Mouse (Mus musculus): Measurements from ENCODE around the gene Sox30. TPM values are rescaled to one million over a fixed set of nuclear protein-coding genes. Genes with fewer than 3 reads are reported as not detected.

Gene Sox30
- polyA plus RNA-seq, 1 experiment from 2014 or later, result not detected

GRCm38 (mm10) chr11:46027952-46028814 lies 48.1 kb downstream of the Sox30 start:
- Histone ChIP-seq H3K27me3 (ENCODE audit: control insufficient read depth, insufficient read depth, low read depth, low read length) (no peaks in the 10 kb centered on the region), H3K4me1 (ENCODE audit: control insufficient read depth, low read depth, low read length) (no peaks in the 10 kb centered on the region), H3K27ac (ENCODE audit: low read length) (no peak overlapping the region), H3K4me3 (ENCODE audit: low read depth, low read length) (no peak overlapping the region), H3K4me2 (ENCODE audit: low read depth, low read length) (no peak overlapping the region), H3K9me3 (replicated peaks; ENCODE audit: control insufficient read depth, low read length) (no peaks in the 10 kb centered on the region), H3K9ac (ENCODE audit: low read depth, low read length) (no peak overlapping the region), H3K36me3 (ENCODE audit: control insufficient read depth, insufficient read depth) (no peaks in the 10 kb centered on the region)
- ATAC-seq (ENCODE audit: low read depth), result peak; percentile 27; the same call in 1 of the 2 replicates
- 57% methylated on average over 6 of the region's 6 CpGs for WGBS (ENCODE audit: insufficient replicate concordance)

GRCm38 (mm10) chr11:46029485-46029884 lies 49.4 kb downstream of the Sox30 start:
- H3K4me1 ChIP-seq (ENCODE audit: control insufficient read depth, low read depth, low read length), result no peaks in the 10 kb centered on the region
- H3K9ac ChIP-seq (ENCODE audit: low read depth, low read length), result no peak overlapping the region
- H3K27me3 ChIP-seq (ENCODE audit: control insufficient read depth, insufficient read depth, low read depth, low read length), result no peaks in the 10 kb centered on the region
- 60% methylated on average over 2 of the region's 2 CpGs for WGBS (ENCODE audit: insufficient replicate concordance)
- ATAC-seq (ENCODE audit: low read depth), result no peak
- no peaks in the 10 kb centered on the region for H3K36me3 ChIP-seq (ENCODE audit: control insufficient read depth, insufficient read depth)
- H3K4me3 ChIP-seq (ENCODE audit: low read depth, low read length), result no peak overlapping the region
- H3K9me3 ChIP-seq (replicated peaks; ENCODE audit: control insufficient read depth, low read length), result no peaks in the 10 kb centered on the region
- H3K27ac ChIP-seq (ENCODE audit: low read length), result no peak overlapping the region
- no peak overlapping the region for H3K4me2 ChIP-seq (ENCODE audit: low read depth, low read length)

GRCm38 (mm10) chr11:46030026-46030425 lies 49.9 kb downstream of the Sox30 start:
- ATAC-seq (ENCODE audit: low read depth), result no peak
- 61% methylated on average over 2 of the region's 2 CpGs for WGBS (ENCODE audit: insufficient replicate concordance)
- Histone ChIP-seq H3K4me2 (ENCODE audit: low read depth, low read length) (no peak overlapping the region), H3K9ac (ENCODE audit: low read depth, low read length) (no peak overlapping the region), H3K4me1 (ENCODE audit: control insufficient read depth, low read depth, low read length) (no peaks in the 10 kb centered on the region), H3K27ac (ENCODE audit: low read length) (no peak overlapping the region), H3K4me3 (ENCODE audit: low read depth, low read length) (no peak overlapping the region), H3K9me3 (replicated peaks; ENCODE audit: control insufficient read depth, low read length) (no peaks in the 10 kb centered on the region), H3K27me3 (ENCODE audit: control insufficient read depth, insufficient read depth, low read depth, low read length) (no peaks in the 10 kb centered on the region), H3K36me3 (ENCODE audit: control insufficient read depth, insufficient read depth) (no peaks in the 10 kb centered on the region)

GRCm38 (mm10) chr11:46031470-46031869 lies 51.4 kb downstream of the Sox30 start:
- ATAC-seq (ENCODE audit: low read depth), result no peak
- H3K9ac ChIP-seq (ENCODE audit: low read depth, low read length), result no peak overlapping the region
- WGBS (ENCODE audit: insufficient replicate concordance), result 25% methylated on average over 3 of the region's 3 CpGs
- H3K4me1 ChIP-seq (ENCODE audit: control insufficient read depth, low read depth, low read length), result no peaks in the 10 kb centered on the region
- no peaks in the 10 kb centered on the region for H3K27me3 ChIP-seq (ENCODE audit: control insufficient read depth, insufficient read depth, low read depth, low read length)
- no peak overlapping the region for H3K4me2 ChIP-seq (ENCODE audit: low read depth, low read length)
- no peaks in the 10 kb centered on the region for H3K9me3 ChIP-seq (replicated peaks; ENCODE audit: control insufficient read depth, low read length)
- no peak overlapping the region for H3K27ac ChIP-seq (ENCODE audit: low read length)
- H3K4me3 ChIP-seq (ENCODE audit: low read depth, low read length), result no peak overlapping the region
- H3K36me3 ChIP-seq (ENCODE audit: control insufficient read depth, insufficient read depth), result no peaks in the 10 kb centered on the region

GRCm38 (mm10) chr11:46032956-46033355 lies 52.8 kb downstream of the Sox30 start:
- H3K4me3 ChIP-seq (ENCODE audit: low read depth, low read length), result no peak overlapping the region
- no peak overlapping the region for H3K4me2 ChIP-seq (ENCODE audit: low read depth, low read length)
- H3K9me3 ChIP-seq (replicated peaks; ENCODE audit: control insufficient read depth, low read length), result no peaks in the 10 kb centered on the region
- no peak overlapping the region for H3K27ac ChIP-seq (ENCODE audit: low read length)
- no peak overlapping the region for H3K9ac ChIP-seq (ENCODE audit: low read depth, low read length)
- no peaks in the 10 kb centered on the region for H3K27me3 ChIP-seq (ENCODE audit: control insufficient read depth, insufficient read depth, low read depth, low read length)
- H3K4me1 ChIP-seq (ENCODE audit: control insufficient read depth, low read depth, low read length), result no peaks in the 10 kb centered on the region
- ATAC-seq (ENCODE audit: low read depth), result no peak
- 62% methylated on average over 7 of the region's 7 CpGs for WGBS (ENCODE audit: insufficient replicate concordance)
- H3K36me3 ChIP-seq (ENCODE audit: control insufficient read depth, insufficient read depth), result no peaks in the 10 kb centered on the region

GRCm38 (mm10) chr11:46036374-46036773 lies 56.3 kb downstream of the Sox30 start:
- Histone ChIP-seq H3K4me2 (ENCODE audit: low read depth, low read length) (no peak overlapping the region), H3K36me3 (ENCODE audit: control insufficient read depth, insufficient read depth) (no peaks in the 10 kb centered on the region), H3K9me3 (replicated peaks; ENCODE audit: control insufficient read depth, low read length) (no peaks in the 10 kb centered on the region), H3K27me3 (ENCODE audit: control insufficient read depth, insufficient read depth, low read depth, low read length) (no peaks in the 10 kb centered on the region), H3K4me3 (ENCODE audit: low read depth, low read length) (no peak overlapping the region), H3K27ac (ENCODE audit: low read length) (no peak overlapping the region), H3K9ac (ENCODE audit: low read depth, low read length) (no peak overlapping the region), H3K4me1 (ENCODE audit: control insufficient read depth, low read depth, low read length) (peaks cover 3% of the 10 kb centered on the region)
- WGBS (ENCODE audit: insufficient replicate concordance), result 71% methylated on average over 10 of the region's 10 CpGs
- ATAC-seq (ENCODE audit: low read depth), result no peak

GRCm38 (mm10) chr11:46038901-46039300 lies 58.8 kb downstream of the Sox30 start:
- H3K4me2 ChIP-seq (ENCODE audit: low read depth, low read length), result no peak overlapping the region
- H3K27ac ChIP-seq (ENCODE audit: low read length), result no peak overlapping the region
- H3K9me3 ChIP-seq (replicated peaks; ENCODE audit: control insufficient read depth, low read length), result no peaks in the 10 kb centered on the region
- H3K4me3 ChIP-seq (ENCODE audit: low read depth, low read length), result no peak overlapping the region
- H3K4me1 ChIP-seq (ENCODE audit: control insufficient read depth, low read depth, low read length), result peaks cover 3% of the 10 kb centered on the region
- WGBS (ENCODE audit: insufficient replicate concordance), result 68% methylated on average over 15 of the region's 15 CpGs
- H3K36me3 ChIP-seq (ENCODE audit: control insufficient read depth, insufficient read depth), result no peaks in the 10 kb centered on the region
- no peak overlapping the region for H3K9ac ChIP-seq (ENCODE audit: low read depth, low read length)
- no peak for ATAC-seq (ENCODE audit: low read depth)
- H3K27me3 ChIP-seq (ENCODE audit: control insufficient read depth, insufficient read depth, low read depth, low read length), result no peaks in the 10 kb centered on the region

GRCm38 (mm10) chr11:46039335-46039734 lies 59.2 kb downstream of the Sox30 start:
- peaks cover 3% of the 10 kb centered on the region for H3K4me1 ChIP-seq (ENCODE audit: control insufficient read depth, low read depth, low read length)
- no peak overlapping the region for H3K9ac ChIP-seq (ENCODE audit: low read depth, low read length)
- H3K4me3 ChIP-seq (ENCODE audit: low read depth, low read length), result no peak overlapping the region
- 48% methylated on average over 11 of the region's 11 CpGs for WGBS (ENCODE audit: insufficient replicate concordance)
- no peaks in the 10 kb centered on the region for H3K9me3 ChIP-seq (replicated peaks; ENCODE audit: control insufficient read depth, low read length)
- no peaks in the 10 kb centered on the region for H3K36me3 ChIP-seq (ENCODE audit: control insufficient read depth, insufficient read depth)
- H3K4me2 ChIP-seq (ENCODE audit: low read depth, low read length), result no peak overlapping the region
- ATAC-seq (ENCODE audit: low read depth), result 0 out of 2 replicates have a peak, but pooled peaks have one; percentile 30
- no peaks in the 10 kb centered on the region for H3K27me3 ChIP-seq (ENCODE audit: control insufficient read depth, insufficient read depth, low read depth, low read length)
- no peak overlapping the region for H3K27ac ChIP-seq (ENCODE audit: low read length)

GRCm38 (mm10) chr11:46040841-46041556 lies 60.9 kb downstream of the Sox30 start:
- H3K9me3 ChIP-seq (replicated peaks; ENCODE audit: control insufficient read depth, low read length), result no peaks in the 10 kb centered on the region
- no peak overlapping the region for H3K27ac ChIP-seq (ENCODE audit: low read length)
- H3K4me2 ChIP-seq (ENCODE audit: low read depth, low read length), result no peak overlapping the region
- 65% methylated on average over 9 of the region's 9 CpGs for WGBS (ENCODE audit: insufficient replicate concordance)
- no peaks in the 10 kb centered on the region for H3K36me3 ChIP-seq (ENCODE audit: control insufficient read depth, insufficient read depth)
- peaks cover 3% of the 10 kb centered on the region for H3K4me1 ChIP-seq (ENCODE audit: control insufficient read depth, low read depth, low read length)
- ATAC-seq (ENCODE audit: low read depth), result no peak
- H3K27me3 ChIP-seq (ENCODE audit: control insufficient read depth, insufficient read depth, low read depth, low read length), result no peaks in the 10 kb centered on the region
- no peak overlapping the region for H3K4me3 ChIP-seq (ENCODE audit: low read depth, low read length)
- H3K9ac ChIP-seq (ENCODE audit: low read depth, low read length), result no peak overlapping the region
